In genomic region chr13:117724083-117724482, GRCm38 (mm10) we compare ENCODE assay signal across 17 mouse cellular contexts.
"Had no signal": no experiment of that assay in that cellular context is flagged by ENCODE, and none has a peak within 500 bp of the region (broad histone marks: within the 10 kb centered on the region; RNA-seq: fewer than 3 reads in every experiment).

No protein-coding gene starts in this region.

- H3K4me2 ChIP-seq: liver, embryonic 11.5 days; liver, embryonic 13.5 days; liver, embryonic 15.5 days; midbrain, embryonic 11.5 days; midbrain, embryonic 13.5 days; midbrain, embryonic 15.5 days; neural tube, embryonic 12.5 days; stomach, embryonic 15.5 days had no signal

- H3K27me3 ChIP-seq: liver, embryonic 13.5 days; liver, embryonic 15.5 days; megakaryocyte, embryonic 14.5 days; midbrain, embryonic 13.5 days; midbrain, embryonic 15.5 days; neural tube, embryonic 12.5 days; stomach, embryonic 15.5 days had no signal

- H3K9me3 ChIP-seq: liver, embryonic 13.5 days; liver, embryonic 15.5 days; megakaryocyte, embryonic 14.5 days; midbrain, embryonic 13.5 days; midbrain, embryonic 15.5 days; neural tube, embryonic 12.5 days; stomach, embryonic 15.5 days had no signal

- H3K36me3 ChIP-seq: liver, embryonic 13.5 days; liver, embryonic 15.5 days; midbrain, embryonic 13.5 days; midbrain, embryonic 15.5 days; neural tube, embryonic 12.5 days; stomach, embryonic 15.5 days had no signal

- H3K4me3 ChIP-seq: liver, embryonic 13.5 days; liver, embryonic 15.5 days; megakaryocyte, embryonic 14.5 days; midbrain, embryonic 13.5 days; midbrain, embryonic 15.5 days; neural tube, embryonic 12.5 days; stomach, embryonic 15.5 days had no signal

- H3K9ac ChIP-seq: liver, embryonic 13.5 days; liver, embryonic 15.5 days; liver, postnatal 0 days; midbrain, embryonic 13.5 days; midbrain, embryonic 15.5 days; neural tube, embryonic 12.5 days; stomach, embryonic 15.5 days had no signal

- H3K27ac ChIP-seq: liver, embryonic 13.5 days; liver, embryonic 15.5 days; macrophage; midbrain, embryonic 13.5 days; midbrain, embryonic 15.5 days; neural tube, embryonic 12.5 days; stomach, embryonic 15.5 days; stomach, postnatal 0 days had no signal

- H3K4me1 ChIP-seq: liver, embryonic 13.5 days; liver, embryonic 15.5 days; megakaryocyte, embryonic 14.5 days; midbrain, embryonic 13.5 days; midbrain, embryonic 15.5 days; neural tube, embryonic 12.5 days; stomach, embryonic 15.5 days had no signal

- DNase-seq: liver; liver, embryonic 13.5 days; liver, postnatal 0 days; right cerebral cortex, postnatal 14 days; thymus, adult 2 months; thymus, postnatal 25 days; thymus, postnatal 4 days had no signal

- ATAC-seq: liver, postnatal 0 days; midbrain, embryonic 13.5 days; midbrain, embryonic 15.5 days had no signal
